In the genomic region with DNA sequence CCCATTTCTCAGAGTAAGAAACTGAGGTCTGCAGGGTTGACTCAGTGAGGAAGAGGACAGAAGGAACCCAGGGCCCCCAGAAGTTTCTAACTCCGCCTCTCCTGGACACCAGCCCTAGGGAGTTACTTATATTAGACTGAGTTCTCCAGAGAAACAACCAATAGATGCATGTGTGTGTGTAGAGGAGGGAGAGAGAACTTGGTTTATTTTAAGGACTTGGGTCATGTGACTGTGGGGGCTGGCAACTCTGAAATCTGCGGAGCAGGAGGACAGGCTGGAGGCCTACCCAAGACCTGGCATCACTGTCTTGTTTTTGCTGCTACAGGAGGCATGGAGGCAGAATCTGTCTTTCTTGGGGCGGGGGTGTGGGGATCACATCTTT, we compare ENCODE assay signal across 10 mouse cellular contexts. TPM values are rescaled to one million over a fixed set of nuclear protein-coding genes. Genes with fewer than 3 reads are reported as not detected.
DNase-seq lines count a peak whose midpoint lies in the region; ATAC-seq lines count a peak whose summit lies in the region.
"Had no signal": no experiment of that assay in that cellular context is flagged by ENCODE, and none has a peak within 500 bp of the region (broad histone marks: within the 10 kb centered on the region; RNA-seq: fewer than 3 reads in every experiment).

No protein-coding gene starts in this region.

- peak overlapping the region; percentile 81 to 88 for H3K27ac ChIP-seq in heart, embryonic 14.5 days (replicated peaks in 1 of 2; ENCODE audit: control insufficient read depth in 1 of 2, insufficient read depth in 1 of 2, low read depth in 2 of 2, low read length in 2 of 2)
- no peak overlapping the region for H3K27ac ChIP-seq in hindbrain, embryonic 13.5 days
- H3K27ac ChIP-seq: forebrain, embryonic 15.5 days had no signal

- peaks cover 49 to 77% of the 10 kb centered on the region in 2 experiments for H3K4me1 ChIP-seq in heart, embryonic 14.5 days (ENCODE audit: control insufficient read depth in 2 of 2, insufficient read depth in 2 of 2, low read length in 2 of 2)
- peaks cover 27% of the 10 kb centered on the region for H3K4me1 ChIP-seq in hindbrain, embryonic 13.5 days (replicated peaks)

- H3K27me3 ChIP-seq in heart, embryonic 14.5 days (ENCODE audit: control insufficient read depth, insufficient read depth, low read length) = no peaks in the 10 kb centered on the region
- no peaks in the 10 kb centered on the region for H3K27me3 ChIP-seq in hindbrain, embryonic 13.5 days
- H3K27me3 ChIP-seq: forebrain, embryonic 15.5 days had no signal

- no peaks in the 10 kb centered on the region for H3K9me3 ChIP-seq in heart, embryonic 14.5 days (ENCODE audit: control insufficient read depth, low read length)
- no peaks in the 10 kb centered on the region for H3K9me3 ChIP-seq in hindbrain, embryonic 13.5 days
- H3K9me3 ChIP-seq: forebrain, embryonic 15.5 days had no signal

- intact Hi-C loops in left cerebral cortex, postnatal 25 days (cut with DNase I) = no loop called here

- peak overlapping the region; percentile 60 for H3K9ac ChIP-seq in heart, embryonic 14.5 days (ENCODE audit: low read length)
- no peak overlapping the region for H3K9ac ChIP-seq in hindbrain, embryonic 13.5 days
- H3K9ac ChIP-seq: forebrain, embryonic 15.5 days; liver, postnatal 0 days had no signal

- WGBS in heart, embryonic 14.5 days = 50% methylated on average over 3 of the region's 3 CpGs
- WGBS in hindbrain, embryonic 13.5 days = 91% methylated on average over 3 of the region's 3 CpGs

- peak overlapping the region; percentile 48 for H3K4me2 ChIP-seq in heart, embryonic 14.5 days (ENCODE audit: low read length)
- no peak overlapping the region for H3K4me2 ChIP-seq in hindbrain, embryonic 13.5 days
- H3K4me2 ChIP-seq: forebrain, embryonic 15.5 days had no signal

- no peaks in the 10 kb centered on the region for H3K36me3 ChIP-seq in heart, embryonic 14.5 days (ENCODE audit: control insufficient read depth, insufficient read depth, low read length)
- H3K36me3 ChIP-seq in hindbrain, embryonic 13.5 days = no peaks in the 10 kb centered on the region
- H3K36me3 ChIP-seq: forebrain, embryonic 15.5 days had no signal

- DNase-seq in right cerebral cortex, adult 18-20 months = peak; percentile 81
- no peak for DNase-seq in right cerebral cortex, postnatal 4 days
- DNase-seq in left cerebral cortex, postnatal 25 days (ENCODE audit: low spot score in 2 of 2) = peak; percentile 55 to 92
- no peak for DNase-seq in spleen, postnatal 14 days (ENCODE audit: low spot score in 2 of 2)
- DNase-seq in thymus, postnatal 10 days (ENCODE audit: low spot score in 2 of 2) = no peak
- DNase-seq: cerebellum, adult 11-12 months; liver, postnatal 0 days had no signal

- ATAC-seq in heart, embryonic 14.5 days (ENCODE audit: insufficient number of reproducible peaks, insufficient read depth, low FRiP score, low read depth) = peak; percentile 61; the same call in 1 of the 2 replicates
- no peak for ATAC-seq in hindbrain, embryonic 13.5 days (ENCODE audit: low FRiP score)
- ATAC-seq: forebrain, embryonic 15.5 days; liver, postnatal 0 days had no signal

- no peak overlapping the region for H3K4me3 ChIP-seq in heart, embryonic 14.5 days (ENCODE audit: control insufficient read depth in 1 of 2, insufficient read depth in 1 of 2, low read depth in 1 of 2, low read length in 2 of 2)
- H3K4me3 ChIP-seq in hindbrain, embryonic 13.5 days = no peak overlapping the region
- H3K4me3 ChIP-seq: forebrain, embryonic 15.5 days had no signal

RNA-seq across cellular contexts. Expression of a gene that starts 11.5 kb away (rescaled TPM):
- 19.4 and 21.2 TPM in 2 replicates for polyA plus RNA-seq in heart, embryonic 14.5 days (2014; fragmentation: Nextera tagmentation; extraction: Ambion mirVana)
- 10 to 100 TPM; 18.0 to 20.0 TPM for total RNA-seq in left cerebral cortex, postnatal 25 days (2021)
- polyA plus RNA-seq in hindbrain, embryonic 13.5 days (2015; fragmentation: Nextera tagmentation; extraction: Ambion mirVana) = 10.0 and 10.4 TPM in 2 replicates

RNA-seq across cellular contexts. Expression of a gene that starts 11.6 kb away (rescaled TPM):
- 55.9 and 56.7 TPM in 2 replicates for polyA plus RNA-seq in heart, embryonic 14.5 days (2014; fragmentation: Nextera tagmentation; extraction: Ambion mirVana)
- total RNA-seq in left cerebral cortex, postnatal 25 days (2021) = 10 to 100 TPM; 18.4 to 20.2 TPM
- 22.8 and 24.9 TPM in 2 replicates for polyA plus RNA-seq in hindbrain, embryonic 13.5 days (2015; fragmentation: Nextera tagmentation; extraction: Ambion mirVana)

Comparison
In these comparisons a context has a peak if more than half of its experiments do, and no peak if none do; other contexts are left out.
1. DNase-seq: peak in right cerebral cortex, adult 18-20 months (single experiment) and left cerebral cortex, postnatal 25 days (2 of 2); none in right cerebral cortex, postnatal 4 days (single experiment), spleen, postnatal 14 days (0 of 2) and thymus, postnatal 10 days (0 of 2).